8 mouse cellular contexts compared by ENCODE assay signal in the genomic region with DNA sequence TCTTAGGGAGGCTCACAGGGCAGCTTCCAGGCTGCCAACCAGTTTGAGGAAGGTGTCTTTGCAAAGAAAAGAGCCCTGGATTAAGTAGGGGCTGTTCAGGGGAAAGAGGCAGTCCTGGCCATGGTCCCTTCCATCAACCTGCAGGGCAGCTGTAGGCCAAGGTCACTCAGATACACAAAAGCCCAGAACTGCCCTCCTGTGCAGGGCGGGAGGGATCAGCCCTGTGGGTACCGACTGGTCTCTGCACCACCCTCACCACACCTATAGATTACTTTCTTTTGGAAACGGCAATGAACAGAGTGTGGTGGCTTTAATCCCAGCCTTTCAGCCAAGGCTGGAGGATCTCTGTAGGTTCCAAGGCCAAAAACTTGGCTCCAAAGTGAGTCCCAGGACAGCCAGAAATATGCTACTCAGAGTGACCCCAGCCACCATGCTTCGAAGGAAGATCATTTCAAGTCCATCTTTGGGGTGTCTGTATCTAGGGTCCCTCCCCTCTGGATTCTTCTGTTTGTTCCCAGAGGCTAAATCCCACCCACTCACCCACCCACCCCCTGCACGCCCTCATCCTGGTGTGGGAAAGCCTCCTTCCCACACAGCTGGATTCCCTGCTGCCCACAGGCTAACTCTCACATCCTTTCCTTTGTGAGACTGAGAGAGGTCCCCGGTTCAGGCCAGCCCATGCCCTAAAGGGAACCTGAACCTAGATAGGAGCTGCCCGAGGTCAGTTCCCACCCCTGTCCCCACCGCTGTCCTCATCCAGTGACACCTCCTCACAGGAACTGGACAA. TPM values are rescaled to one million over a fixed set of nuclear protein-coding genes. Genes with fewer than 3 reads are reported as not detected.
A peak's percentile ranks its signal among the peaks of the same experiment; 100 is the strongest.
DNase-seq lines count a peak whose midpoint lies in the region; ATAC-seq and TF ChIP-seq lines count a peak whose summit lies in the region.

No protein-coding gene starts in this region.

- TF ChIP-seq POLR2A in limb, embryonic 14.5 days (IDR thresholded peaks at IDR 0.05; ENCODE audit: borderline replicate concordance, extremely low read depth, insufficient read depth, insufficient read length): no peak

- ATAC-seq in erythroblast, adult 5-6 weeks (replicated peaks; ENCODE audit: low FRiP score, poor library complexity, severe bottlenecking): no peak
- ATAC-seq in forebrain, embryonic 15.5 days (replicated peaks): no peak
- ATAC-seq in limb, embryonic 14.5 days (ENCODE audit: low FRiP score, low read depth): no peak
- ATAC-seq in neural tube, embryonic 14.5 days (ENCODE audit: low read depth): no peak

- in situ Hi-C loops in ES-E14 (cut with MboI; ENCODE audit: low sequenced_read_pairs in 2 of 2, unreplicated experiment in 2 of 2): no loop called here

- H3K27me3 ChIP-seq in erythroblast, embryonic 14.5 days (ENCODE audit: control insufficient read depth): peaks cover 4% of the 10 kb centered on the region
- no peaks in the 10 kb centered on the region for H3K27me3 ChIP-seq in forebrain, embryonic 15.5 days
- H3K27me3 ChIP-seq in limb, embryonic 14.5 days (ENCODE audit: control insufficient read depth, insufficient read depth, low read length): no peaks in the 10 kb centered on the region
- no peaks in the 10 kb centered on the region for H3K27me3 ChIP-seq in neural tube, embryonic 14.5 days (ENCODE audit: control insufficient read depth, insufficient read depth, low read length)

- H3K4me1 ChIP-seq in erythroblast, embryonic 14.5 days (ENCODE audit: control insufficient read depth): peaks cover 65% of the 10 kb centered on the region
- H3K4me1 ChIP-seq in ES-E14 (ENCODE audit: control insufficient read depth in 2 of 2, insufficient read depth in 2 of 2, low read length in 2 of 2, poor library complexity in 1 of 2): peaks cover 2 to 24% of the 10 kb centered on the region in 2 experiments; a peak in 3 of 4 replicates
- peaks cover 54% of the 10 kb centered on the region for H3K4me1 ChIP-seq in forebrain, embryonic 15.5 days
- H3K4me1 ChIP-seq in limb, embryonic 14.5 days (ENCODE audit: control insufficient read depth, insufficient read depth, low read length): peaks cover 30% of the 10 kb centered on the region
- H3K4me1 ChIP-seq in neural tube, embryonic 14.5 days (ENCODE audit: control insufficient read depth, insufficient read depth, low read length): peaks cover 38% of the 10 kb centered on the region

- peak overlapping the region; percentile 74 for H3K4me3 ChIP-seq in erythroblast, embryonic 14.5 days (replicated peaks)
- peak overlapping the region; percentile 59 to 73 for H3K4me3 ChIP-seq in ES-E14 (ENCODE audit: insufficient read depth in 1 of 2, low read depth in 1 of 2, low read length in 2 of 2, poor library complexity in 1 of 2, severe bottlenecking in 1 of 2)
- peak overlapping the region; percentile 51 for H3K4me3 ChIP-seq in forebrain, embryonic 15.5 days
- H3K4me3 ChIP-seq in limb, embryonic 14.5 days (replicated peaks; ENCODE audit: low read length): peak overlapping the region; percentile 37; the same call in 1 of the 2 replicates
- H3K4me3 ChIP-seq in neural tube, embryonic 14.5 days (ENCODE audit: low read depth, low read length): peak overlapping the region; percentile 42

- H3K4me2 ChIP-seq in forebrain, embryonic 15.5 days (replicated peaks): peak overlapping the region; percentile 90
- H3K4me2 ChIP-seq in limb, embryonic 14.5 days (replicated peaks; ENCODE audit: low read depth, low read length, severe bottlenecking): peak overlapping the region; percentile 95
- peak overlapping the region; percentile 91 for H3K4me2 ChIP-seq in neural tube, embryonic 14.5 days (ENCODE audit: low read depth, low read length)

- no peaks in the 10 kb centered on the region for H3K36me3 ChIP-seq in erythroblast, embryonic 14.5 days (ENCODE audit: control insufficient read depth)
- no peaks in the 10 kb centered on the region for H3K36me3 ChIP-seq in ES-E14 (ENCODE audit: control insufficient read depth, insufficient read depth, low read length, poor library complexity, severe bottlenecking)
- no peaks in the 10 kb centered on the region for H3K36me3 ChIP-seq in forebrain, embryonic 15.5 days
- no peaks in the 10 kb centered on the region for H3K36me3 ChIP-seq in limb, embryonic 14.5 days (ENCODE audit: control insufficient read depth, insufficient read depth, low read length)
- no peaks in the 10 kb centered on the region for H3K36me3 ChIP-seq in neural tube, embryonic 14.5 days (ENCODE audit: control insufficient read depth, insufficient read depth, low read length)

- DNase-seq in ES-E14 (ENCODE audit: low read depth, low spot score): no peak
- no peak for DNase-seq in limb, embryonic 14.5 days (ENCODE audit: low spot score)
- DNase-seq in ovary, postnatal 10 days (ENCODE audit: low spot score): no peak
- DNase-seq in urinary bladder, adult 2 months (ENCODE audit: low spot score): no peak

- H3K27ac ChIP-seq in ES-E14 (ENCODE audit: insufficient read depth, low read depth, low read length, poor library complexity, severe bottlenecking): peak overlapping the region; percentile 34; the same call in 1 of the 2 replicates
- H3K27ac ChIP-seq in forebrain, embryonic 15.5 days (replicated peaks): peak overlapping the region; percentile 100
- peak overlapping the region; percentile 100 for H3K27ac ChIP-seq in limb, embryonic 14.5 days (replicated peaks; ENCODE audit: low read depth, low read length)
- H3K27ac ChIP-seq in neural tube, embryonic 14.5 days (ENCODE audit: low read depth, low read length): peak overlapping the region; percentile 99

- H3K9ac ChIP-seq in ES-E14 (ENCODE audit: insufficient read depth, low read depth, low read length, poor library complexity, severe bottlenecking): peak overlapping the region; percentile 93; the same call in 1 of the 2 replicates
- peak overlapping the region; percentile 92 for H3K9ac ChIP-seq in forebrain, embryonic 15.5 days (replicated peaks)
- peak overlapping the region; percentile 75 for H3K9ac ChIP-seq in limb, embryonic 14.5 days (ENCODE audit: low read depth, low read length, severe bottlenecking)
- peak overlapping the region; percentile 89 for H3K9ac ChIP-seq in neural tube, embryonic 14.5 days (replicated peaks; ENCODE audit: low read depth, low read length)

- 53% methylated on average over 8 of the region's 8 CpGs for WGBS in forebrain, embryonic 15.5 days
- WGBS in limb, embryonic 14.5 days: 51% methylated on average over 8 of the region's 8 CpGs
- 54% methylated on average over 8 of the region's 8 CpGs for WGBS in neural tube, embryonic 14.5 days

- no peaks in the 10 kb centered on the region for H3K9me3 ChIP-seq in erythroblast, embryonic 14.5 days (ENCODE audit: control insufficient read depth, low read length)
- H3K9me3 ChIP-seq in ES-E14 (ENCODE audit: control insufficient read depth, insufficient read depth, low read depth, low read length): no peaks in the 10 kb centered on the region
- no peaks in the 10 kb centered on the region for H3K9me3 ChIP-seq in forebrain, embryonic 15.5 days
- no peaks in the 10 kb centered on the region for H3K9me3 ChIP-seq in limb, embryonic 14.5 days (ENCODE audit: control insufficient read depth, low read length)
- H3K9me3 ChIP-seq in neural tube, embryonic 14.5 days (ENCODE audit: control insufficient read depth, low read length): no peaks in the 10 kb centered on the region

TF ChIP-seq in ES-E14, 5 proteins besides CTCF, POLR2A, EP300 and RAD21:
- TF ChIP-seq CHD2 (IDR thresholded peaks at IDR 0.05; ENCODE audit: low read depth, low read length) (no peak), ZNF384 (IDR thresholded peaks at IDR 0.05; ENCODE audit: low read depth, low read length) (no peak), ZC3H11A (IDR thresholded peaks at IDR 0.05; ENCODE audit: borderline replicate concordance, low read depth, low read length) (no peak), HCFC1 (IDR thresholded peaks at IDR 0.05; ENCODE audit: borderline replicate concordance, insufficient read depth, low read length) (no peak)

RNA-seq across cellular contexts. Expression of a gene that starts 17.4 kb away (rescaled TPM):
- polyA plus RNA-seq in erythroblast, embryonic 14.5 days (2012): not detected in 2 replicates
- total RNA-seq in erythroblast, adult 5-6 weeks (2015; ENCODE audit: low replicate concordance): not detected in 2 replicates
- total RNA-seq in erythroblast, adult 5-6 weeks (2017; ENCODE audit: low replicate concordance): not detected in 2 replicates
- 0.11 TPM in 1 of 2 replicates, not detected in the other for total RNA-seq in ES-E14 (2012; rRNA removed)
- not detected in 2 replicates for polyA plus RNA-seq in forebrain, embryonic 15.5 days (2015; fragmentation: Nextera tagmentation; extraction: Ambion mirVana)
- not detected in 2 replicates for polyA plus RNA-seq in limb, embryonic 14.5 days (2012; rRNA removed)
- not detected in 2 replicates for polyA plus RNA-seq in limb, embryonic 14.5 days (2014; fragmentation: Nextera tagmentation; extraction: Ambion mirVana)
- polyA plus RNA-seq in neural tube, embryonic 14.5 days (2014; fragmentation: Nextera tagmentation; extraction: Ambion mirVana): not detected in 2 replicates
- not detected in 2 replicates for polyA plus RNA-seq in urinary bladder, adult 2 months (2012; rRNA removed)

RNA-seq across cellular contexts. Expression of a gene that starts 17.6 kb away (rescaled TPM):
- polyA plus RNA-seq in erythroblast, embryonic 14.5 days (2012): not detected in 2 replicates
- total RNA-seq in erythroblast, adult 5-6 weeks (2015; ENCODE audit: low replicate concordance): not detected in 2 replicates
- total RNA-seq in erythroblast, adult 5-6 weeks (2017; ENCODE audit: low replicate concordance): not detected in 2 replicates
- total RNA-seq in ES-E14 (2012; rRNA removed): 0.18 TPM in 1 of 2 replicates, not detected in the other
- polyA plus RNA-seq in forebrain, embryonic 15.5 days (2015; fragmentation: Nextera tagmentation; extraction: Ambion mirVana): 0.18 TPM in 1 of 2 replicates, not detected in the other
- 0.09 TPM in 1 of 2 replicates, not detected in the other for polyA plus RNA-seq in limb, embryonic 14.5 days (2012; rRNA removed)
- polyA plus RNA-seq in limb, embryonic 14.5 days (2014; fragmentation: Nextera tagmentation; extraction: Ambion mirVana): 0.17 TPM in 1 of 2 replicates, not detected in the other
- not detected in 2 replicates for polyA plus RNA-seq in neural tube, embryonic 14.5 days (2014; fragmentation: Nextera tagmentation; extraction: Ambion mirVana)
- polyA plus RNA-seq in urinary bladder, adult 2 months (2012; rRNA removed): 0.21 and 0.43 TPM in 2 replicates

Comparison
In these comparisons a context has a peak if more than half of its experiments do, and no peak if none do; other contexts are left out.
1. H3K27ac ChIP-seq: peak in every context shown above with its lines; median percentile 100 in forebrain, embryonic 15.5 days; 100 in limb, embryonic 14.5 days; 99 in neural tube, embryonic 14.5 days; 34 in ES-E14.